Mouse (Mus musculus): Measurements from ENCODE around the gene Lsamp. TPM values are rescaled to one million over a fixed set of nuclear protein-coding genes. Genes with fewer than 3 reads are reported as not detected.

The Lsamp gene
- polyA plus RNA-seq, 1 experiment from 2014 or later, result 29.4 TPM

GRCm38 (mm10) chr16:40739015-40739414 lies 754.9 kb downstream of the Lsamp start:
- 40% methylated on average over 6 of the region's 6 CpGs for WGBS
- Histone ChIP-seq H3K27ac (no peak overlapping the region), H3K4me3 (no peak overlapping the region), H3K36me3 (no peaks in the 10 kb centered on the region), H3K9me3 (no peaks in the 10 kb centered on the region), H3K4me2 (replicated peaks) (no peak overlapping the region), H3K27me3 (replicated peaks) (no peaks in the 10 kb centered on the region), H3K9ac (no peak overlapping the region), H3K4me1 (no peaks in the 10 kb centered on the region)
- ATAC-seq (ENCODE audit: low FRiP score, low read depth), result 0 out of 2 replicates have a peak, but pooled peaks have one; percentile 21

DNA sequence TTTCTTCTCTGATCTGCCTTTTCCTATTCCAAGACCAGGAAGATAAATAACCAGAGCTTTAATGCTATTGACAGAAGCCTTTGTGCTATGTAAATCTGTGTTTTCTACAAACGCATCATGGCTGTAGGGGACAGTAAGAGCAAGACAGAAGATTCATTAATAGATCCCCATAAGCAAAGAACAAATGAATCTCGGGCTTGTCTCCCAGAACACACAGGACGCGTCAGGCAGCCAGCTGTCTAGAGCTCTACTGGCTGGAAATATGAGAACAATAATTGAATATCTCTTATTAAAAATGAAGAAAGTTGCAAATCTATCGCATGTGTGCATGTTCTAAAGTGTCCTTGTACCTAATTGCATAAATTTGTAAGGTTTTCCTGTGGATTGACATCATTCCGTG lies 755.6 kb downstream of the Lsamp start:
- Histone ChIP-seq H3K36me3 (no peaks in the 10 kb centered on the region), H3K9me3 (no peaks in the 10 kb centered on the region), H3K27me3 (replicated peaks) (no peaks in the 10 kb centered on the region), H3K9ac (no peak overlapping the region), H3K4me2 (replicated peaks) (no peak overlapping the region), H3K4me1 (no peaks in the 10 kb centered on the region), H3K4me3 (no peak overlapping the region), H3K27ac (no peak overlapping the region)
- no peak for ATAC-seq (ENCODE audit: low FRiP score, low read depth)
- 65% methylated on average over 6 of the region's 6 CpGs for WGBS

- Histone ChIP-seq H3K9ac (no peak overlapping the region), H3K4me1 (no peaks in the 10 kb centered on the region), H3K9me3 (no peaks in the 10 kb centered on the region), H3K27ac (no peak overlapping the region), H3K4me2 (replicated peaks) (no peak overlapping the region), H3K4me3 (no peak overlapping the region), H3K27me3 (replicated peaks) (no peaks in the 10 kb centered on the region), H3K36me3 (no peaks in the 10 kb centered on the region)
- WGBS, result 77% methylated on average over 8 of the region's 8 CpGs
- ATAC-seq (ENCODE audit: low FRiP score, low read depth), result no peak
These were observed 756.1 kb downstream of the Lsamp start for GRCm38 (mm10) chr16:40740273-40740672.

GRCm38 (mm10) chr16:40827191-40827590 lies 843.0 kb downstream of the Lsamp start:
- Histone ChIP-seq H3K4me3 (no peak overlapping the region), H3K27me3 (replicated peaks) (no peaks in the 10 kb centered on the region), H3K27ac (no peak overlapping the region), H3K9me3 (no peaks in the 10 kb centered on the region), H3K4me2 (replicated peaks) (no peak overlapping the region), H3K9ac (no peak overlapping the region), H3K4me1 (no peaks in the 10 kb centered on the region), H3K36me3 (no peaks in the 10 kb centered on the region)
- ATAC-seq (ENCODE audit: low FRiP score, low read depth), result no peak
- WGBS, result 71% methylated on average over 1 of the region's 1 CpGs

DNA sequence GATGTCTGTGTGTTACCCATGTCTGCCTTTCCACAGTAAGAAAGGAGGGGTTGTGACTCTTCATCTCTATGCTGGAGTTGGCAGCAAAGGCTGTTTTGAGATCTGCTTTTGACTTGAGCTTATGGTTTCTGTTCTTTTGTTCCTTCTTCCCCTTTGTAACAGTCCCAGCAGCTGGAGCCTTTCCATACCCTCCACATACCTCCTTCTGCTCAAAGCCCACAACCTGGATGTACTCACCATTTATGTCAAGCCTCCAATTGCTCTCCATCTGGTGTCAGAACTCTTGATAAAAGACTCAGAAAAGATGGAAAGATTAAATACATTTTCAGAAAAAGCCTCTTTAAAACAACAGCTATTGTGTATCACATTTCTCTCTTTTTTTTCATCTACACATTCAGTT lies 847.4 kb downstream of the Lsamp start:
- H3K27me3 ChIP-seq (replicated peaks), result no peaks in the 10 kb centered on the region
- no peaks in the 10 kb centered on the region for H3K4me1 ChIP-seq
- H3K36me3 ChIP-seq, result no peaks in the 10 kb centered on the region
- H3K4me2 ChIP-seq (replicated peaks), result no peak overlapping the region
- H3K9me3 ChIP-seq, result no peaks in the 10 kb centered on the region
- no peak overlapping the region for H3K4me3 ChIP-seq
- no peak for ATAC-seq (ENCODE audit: low FRiP score, low read depth)
- H3K9ac ChIP-seq, result no peak overlapping the region
- H3K27ac ChIP-seq, result no peak overlapping the region

GRCm38 (mm10) chr16:40841765-40842164 lies 857.6 kb downstream of the Lsamp start:
- Histone ChIP-seq H3K4me3 (no peak overlapping the region), H3K4me2 (replicated peaks) (no peak overlapping the region), H3K36me3 (no peaks in the 10 kb centered on the region), H3K27me3 (replicated peaks) (no peaks in the 10 kb centered on the region), H3K9me3 (no peaks in the 10 kb centered on the region), H3K9ac (no peak overlapping the region), H3K27ac (no peak overlapping the region), H3K4me1 (no peaks in the 10 kb centered on the region)
- 57% methylated on average over 1 of the region's 1 CpGs for WGBS
- no peak for ATAC-seq (ENCODE audit: low FRiP score, low read depth)

DNA sequence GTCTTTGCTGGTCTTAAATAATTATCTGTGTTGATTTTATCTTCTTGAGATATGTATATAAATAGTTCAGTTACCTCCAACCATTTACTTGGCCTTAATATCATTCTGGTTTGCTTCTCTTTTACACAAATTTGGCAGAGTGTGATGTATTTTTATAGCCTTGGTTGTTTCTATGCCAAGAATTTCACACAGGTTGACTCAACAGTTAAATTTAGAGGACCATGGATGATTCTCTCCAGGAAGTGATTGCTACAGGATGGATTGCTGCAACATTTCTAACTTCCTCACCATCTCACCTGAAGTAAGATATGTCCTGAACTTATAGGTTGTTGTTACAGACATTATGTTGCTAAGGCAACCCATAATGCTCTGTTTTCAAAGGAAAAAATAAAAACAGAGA lies 882.6 kb downstream of the Lsamp start:
- Histone ChIP-seq H3K9ac (no peak overlapping the region), H3K9me3 (no peaks in the 10 kb centered on the region), H3K27ac (no peak overlapping the region), H3K36me3 (no peaks in the 10 kb centered on the region), H3K4me2 (replicated peaks) (no peak overlapping the region), H3K4me1 (no peaks in the 10 kb centered on the region), H3K27me3 (replicated peaks) (no peaks in the 10 kb centered on the region), H3K4me3 (no peak overlapping the region)
- ATAC-seq (ENCODE audit: low FRiP score, low read depth), result no peak

GRCm38 (mm10) chr16:40878301-40878700 lies 894.1 kb downstream of the Lsamp start:
- Histone ChIP-seq H3K9me3 (no peaks in the 10 kb centered on the region), H3K4me2 (replicated peaks) (no peak overlapping the region), H3K4me3 (no peak overlapping the region), H3K27ac (no peak overlapping the region), H3K4me1 (no peaks in the 10 kb centered on the region), H3K9ac (no peak overlapping the region), H3K36me3 (no peaks in the 10 kb centered on the region), H3K27me3 (replicated peaks) (no peaks in the 10 kb centered on the region)
- ATAC-seq (ENCODE audit: low FRiP score, low read depth), result no peak
- WGBS, result 89% methylated on average over 4 of the region's 4 CpGs

DNA sequence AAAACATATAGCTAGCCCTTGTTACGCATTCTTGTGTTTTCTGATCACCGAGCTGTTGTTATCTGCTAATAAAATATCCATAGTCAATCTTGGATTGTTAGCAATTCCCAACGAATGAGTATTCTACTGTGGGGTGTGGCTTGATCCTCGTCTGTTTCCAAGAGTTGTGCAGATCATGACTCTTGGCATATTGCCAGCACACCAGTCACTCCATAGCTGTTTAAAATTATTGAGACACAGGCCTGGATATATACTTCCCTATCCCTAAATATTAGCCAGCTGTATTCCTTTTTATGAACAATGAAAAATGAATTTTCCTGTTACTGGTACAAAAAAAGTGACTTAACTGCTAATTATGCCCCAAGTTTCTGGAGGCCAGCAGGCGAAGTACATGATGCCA lies 897.8 kb downstream of the Lsamp start:
- Histone ChIP-seq H3K27me3 (replicated peaks) (no peaks in the 10 kb centered on the region), H3K27ac (no peak overlapping the region), H3K9me3 (no peaks in the 10 kb centered on the region), H3K36me3 (no peaks in the 10 kb centered on the region), H3K9ac (no peak overlapping the region), H3K4me1 (no peaks in the 10 kb centered on the region), H3K4me2 (replicated peaks) (no peak overlapping the region), H3K4me3 (no peak overlapping the region)
- 81% methylated on average over 5 of the region's 5 CpGs for WGBS
- no peak for ATAC-seq (ENCODE audit: low FRiP score, low read depth)

GRCm38 (mm10) chr16:40891338-40891737 lies 907.2 kb downstream of the Lsamp start:
- 49% methylated on average over 7 of the region's 7 CpGs for WGBS
- Histone ChIP-seq H3K27me3 (replicated peaks) (no peaks in the 10 kb centered on the region), H3K9me3 (no peaks in the 10 kb centered on the region), H3K9ac (no peak overlapping the region), H3K4me2 (replicated peaks) (no peak overlapping the region), H3K4me1 (no peaks in the 10 kb centered on the region), H3K36me3 (no peaks in the 10 kb centered on the region), H3K27ac (no peak overlapping the region), H3K4me3 (no peak overlapping the region)
- ATAC-seq (ENCODE audit: low FRiP score, low read depth), result no peak

GRCm38 (mm10) chr16:40897768-40898327 lies 913.7 kb downstream of the Lsamp start:
- no peak overlapping the region for H3K27ac ChIP-seq
- 65% methylated on average over 4 of the region's 4 CpGs for WGBS
- no peak overlapping the region for H3K9ac ChIP-seq
- no peak for ATAC-seq (ENCODE audit: low FRiP score, low read depth)
- no peaks in the 10 kb centered on the region for H3K9me3 ChIP-seq
- no peak overlapping the region for H3K4me3 ChIP-seq
- no peaks in the 10 kb centered on the region for H3K36me3 ChIP-seq
- H3K4me1 ChIP-seq, result no peaks in the 10 kb centered on the region
- H3K27me3 ChIP-seq (replicated peaks), result no peaks in the 10 kb centered on the region
- H3K4me2 ChIP-seq (replicated peaks), result no peak overlapping the region

- Histone ChIP-seq H3K4me2 (replicated peaks) (no peak overlapping the region), H3K9ac (no peak overlapping the region), H3K4me3 (no peak overlapping the region), H3K27me3 (replicated peaks) (no peaks in the 10 kb centered on the region), H3K36me3 (no peaks in the 10 kb centered on the region), H3K9me3 (no peaks in the 10 kb centered on the region), H3K4me1 (no peaks in the 10 kb centered on the region), H3K27ac (no peak overlapping the region)
- ATAC-seq (ENCODE audit: low FRiP score, low read depth), result no peak
- 50% methylated on average over 1 of the region's 1 CpGs for WGBS
These were observed 923.7 kb downstream of the Lsamp start for GRCm38 (mm10) chr16:40907892-40908291.

- 92% methylated on average over 2 of the region's 2 CpGs for WGBS
- no peaks in the 10 kb centered on the region for H3K36me3 ChIP-seq
- no peak overlapping the region for H3K4me2 ChIP-seq (replicated peaks)
- H3K4me3 ChIP-seq, result no peak overlapping the region
- no peaks in the 10 kb centered on the region for H3K27me3 ChIP-seq (replicated peaks)
- H3K9ac ChIP-seq, result no peak overlapping the region
- H3K4me1 ChIP-seq, result no peaks in the 10 kb centered on the region
- ATAC-seq (ENCODE audit: low FRiP score, low read depth), result no peak
- no peak overlapping the region for H3K27ac ChIP-seq
- no peaks in the 10 kb centered on the region for H3K9me3 ChIP-seq
These were observed 930.0 kb downstream of the Lsamp start for GRCm38 (mm10) chr16:40914141-40914540.
